Mouse (Mus musculus): Measurements from ENCODE around the gene Defb23. TPM values are rescaled to one million over a fixed set of nuclear protein-coding genes. Genes with fewer than 3 reads are reported as not detected.

Defb23 gene
- polyA plus RNA-seq (2014; fragmentation: Nextera tagmentation; extraction: Ambion mirVana), result not detected in 2 replicates

- H3K4me3 ChIP-seq (ENCODE audit: low read depth, low read length), result no peak within 1 kb of the TSS
Measured at GRCm38 (mm10) chr2:152464570-152465150, at the start of gene Defb23. TSS of gene Defb23 (minus strand) at chr2:152464620.

GRCm38 (mm10) chr2:152511592-152511991, 47.2 kb upstream of the Defb23 start, which contains the start of gene Defb26:
TSS of gene Defb26 (minus strand) at chr2:152511692.
- no peaks in the 10 kb centered on the region for H3K4me1 ChIP-seq (ENCODE audit: control insufficient read depth, insufficient read depth, low read length)
- no peak within 1 kb of the TSS for H3K4me2 ChIP-seq (ENCODE audit: low read depth, low read length)
- no peak within 1 kb of the TSS for H3K9ac ChIP-seq (replicated peaks; ENCODE audit: low read depth, low read length)
- ATAC-seq (ENCODE audit: low read depth), result no peak
- H3K9me3 ChIP-seq (ENCODE audit: control insufficient read depth, low read length), result no peaks in the 10 kb centered on the region
- 61% methylated on average over 1 of the region's 1 CpGs for WGBS
- H3K4me3 ChIP-seq (ENCODE audit: low read depth, low read length), result no peak within 1 kb of the TSS
- H3K27me3 ChIP-seq (ENCODE audit: control insufficient read depth, insufficient read depth, low read length), result no peaks in the 10 kb centered on the region
- no peak within 1 kb of the TSS for H3K27ac ChIP-seq (ENCODE audit: low read depth, low read length)
- no peaks in the 10 kb centered on the region for H3K36me3 ChIP-seq (ENCODE audit: control insufficient read depth, insufficient read depth, low read length)

More at GRCm38 (mm10) chr2:152464570-152465150, at the start of gene Defb23:
- WGBS, result 90% methylated on average over 3 of the region's 3 CpGs
- Histone ChIP-seq H3K4me1 (ENCODE audit: control insufficient read depth, insufficient read depth, low read length) (no peaks in the 10 kb centered on the region), H3K27ac (ENCODE audit: low read depth, low read length) (no peak within 1 kb of the TSS), H3K27me3 (ENCODE audit: control insufficient read depth, insufficient read depth, low read length) (no peaks in the 10 kb centered on the region), H3K9ac (replicated peaks; ENCODE audit: low read depth, low read length) (no peak within 1 kb of the TSS), H3K4me2 (ENCODE audit: low read depth, low read length) (no peak within 1 kb of the TSS), H3K36me3 (ENCODE audit: control insufficient read depth, insufficient read depth, low read length) (no peaks in the 10 kb centered on the region), H3K9me3 (ENCODE audit: control insufficient read depth, low read length) (no peaks in the 10 kb centered on the region)
- no peak for ATAC-seq (ENCODE audit: low read depth)

DNA sequence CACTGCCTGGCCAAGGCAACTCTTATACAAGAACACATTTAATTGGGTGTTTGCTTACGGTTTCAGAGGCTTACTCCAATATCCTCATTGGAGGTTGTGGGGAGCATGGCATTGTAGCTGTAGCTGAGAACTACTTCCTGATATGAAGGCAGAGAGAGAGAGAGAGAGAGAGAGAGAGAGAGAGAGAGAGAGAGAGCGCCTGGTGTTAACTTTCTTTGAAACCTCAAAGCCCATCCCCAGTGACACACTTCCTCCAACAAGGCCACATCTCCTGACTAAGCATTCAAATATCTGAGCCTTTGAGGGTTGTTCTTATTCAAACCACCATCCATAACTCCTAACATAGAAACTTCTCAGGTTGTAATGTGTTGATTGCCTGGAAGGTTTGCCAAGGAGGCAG, 39.5 kb upstream of the Defb23 start:
- Histone ChIP-seq H3K4me3 (ENCODE audit: low read depth, low read length) (no peak overlapping the region), H3K9me3 (ENCODE audit: control insufficient read depth, low read length) (no peaks in the 10 kb centered on the region), H3K36me3 (ENCODE audit: control insufficient read depth, insufficient read depth, low read length) (no peaks in the 10 kb centered on the region), H3K9ac (replicated peaks; ENCODE audit: low read depth, low read length) (no peak overlapping the region), H3K4me2 (ENCODE audit: low read depth, low read length) (no peak overlapping the region), H3K27me3 (ENCODE audit: control insufficient read depth, insufficient read depth, low read length) (no peaks in the 10 kb centered on the region), H3K27ac (ENCODE audit: low read depth, low read length) (no peak overlapping the region), H3K4me1 (ENCODE audit: control insufficient read depth, insufficient read depth, low read length) (no peaks in the 10 kb centered on the region)
- WGBS, result 79% methylated on average over 2 of the region's 2 CpGs
- no peak for ATAC-seq (ENCODE audit: low read depth)

GRCm38 (mm10) chr2:152500863-152501229, 36.4 kb upstream of the Defb23 start:
- Histone ChIP-seq H3K27ac (ENCODE audit: low read depth, low read length) (no peak overlapping the region), H3K9ac (replicated peaks; ENCODE audit: low read depth, low read length) (no peak overlapping the region), H3K4me2 (ENCODE audit: low read depth, low read length) (no peak overlapping the region), H3K4me3 (ENCODE audit: low read depth, low read length) (no peak overlapping the region), H3K9me3 (ENCODE audit: control insufficient read depth, low read length) (no peaks in the 10 kb centered on the region), H3K4me1 (ENCODE audit: control insufficient read depth, insufficient read depth, low read length) (no peaks in the 10 kb centered on the region), H3K27me3 (ENCODE audit: control insufficient read depth, insufficient read depth, low read length) (no peaks in the 10 kb centered on the region), H3K36me3 (ENCODE audit: control insufficient read depth, insufficient read depth, low read length) (no peaks in the 10 kb centered on the region)
- 84% methylated on average over 6 of the region's 6 CpGs for WGBS
- no peak for ATAC-seq (ENCODE audit: low read depth)

- 78% methylated on average over 7 of the region's 7 CpGs for WGBS
- H3K4me2 ChIP-seq (ENCODE audit: low read depth, low read length), result no peak overlapping the region
- H3K27ac ChIP-seq (ENCODE audit: low read depth, low read length), result no peak overlapping the region
Measured at GRCm38 (mm10) chr2:152500204-152500862, 35.9 kb upstream of the Defb23 start.

DNA sequence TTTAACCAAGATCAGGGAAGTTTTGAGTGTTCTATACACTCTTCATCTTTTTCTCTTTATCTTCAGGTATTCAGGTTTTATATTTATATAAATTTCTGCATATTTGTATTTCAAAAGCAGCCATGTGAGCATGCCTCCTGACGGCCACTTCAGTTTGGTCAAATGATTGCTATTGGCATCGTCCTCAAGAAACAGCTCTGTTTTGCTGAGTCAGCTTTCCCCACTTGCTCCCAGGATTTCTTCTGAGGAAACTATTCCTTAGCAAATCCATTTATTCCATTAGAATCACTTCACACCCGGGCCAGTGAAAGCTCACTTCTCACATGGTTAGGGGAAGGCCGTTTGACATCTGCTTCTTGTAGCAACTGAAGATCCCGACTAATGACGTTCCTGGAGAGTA, 33.6 kb upstream of the Defb23 start:
- no peak overlapping the region for H3K27ac ChIP-seq (ENCODE audit: low read depth, low read length)
- H3K4me1 ChIP-seq (ENCODE audit: control insufficient read depth, insufficient read depth, low read length), result no peaks in the 10 kb centered on the region
- H3K36me3 ChIP-seq (ENCODE audit: control insufficient read depth, insufficient read depth, low read length), result no peaks in the 10 kb centered on the region
- H3K9me3 ChIP-seq (ENCODE audit: control insufficient read depth, low read length), result no peaks in the 10 kb centered on the region
- no peak overlapping the region for H3K9ac ChIP-seq (replicated peaks; ENCODE audit: low read depth, low read length)
- H3K27me3 ChIP-seq (ENCODE audit: control insufficient read depth, insufficient read depth, low read length), result no peaks in the 10 kb centered on the region
- ATAC-seq (ENCODE audit: low read depth), result no peak
- WGBS, result 79% methylated on average over 6 of the region's 6 CpGs
- no peak overlapping the region for H3K4me3 ChIP-seq (ENCODE audit: low read depth, low read length)
- H3K4me2 ChIP-seq (ENCODE audit: low read depth, low read length), result no peak overlapping the region

More at GRCm38 (mm10) chr2:152500204-152500862, 35.9 kb upstream of the Defb23 start:
- Histone ChIP-seq H3K36me3 (ENCODE audit: control insufficient read depth, insufficient read depth, low read length) (no peaks in the 10 kb centered on the region), H3K4me1 (ENCODE audit: control insufficient read depth, insufficient read depth, low read length) (no peaks in the 10 kb centered on the region), H3K9me3 (ENCODE audit: control insufficient read depth, low read length) (no peaks in the 10 kb centered on the region), H3K27me3 (ENCODE audit: control insufficient read depth, insufficient read depth, low read length) (no peaks in the 10 kb centered on the region), H3K9ac (replicated peaks; ENCODE audit: low read depth, low read length) (no peak overlapping the region), H3K4me3 (ENCODE audit: low read depth, low read length) (no peak overlapping the region)
- ATAC-seq (ENCODE audit: low read depth), result no peak

- Histone ChIP-seq H3K4me1 (ENCODE audit: control insufficient read depth, insufficient read depth, low read length) (no peaks in the 10 kb centered on the region), H3K27me3 (ENCODE audit: control insufficient read depth, insufficient read depth, low read length) (no peaks in the 10 kb centered on the region), H3K9me3 (ENCODE audit: control insufficient read depth, low read length) (no peaks in the 10 kb centered on the region), H3K27ac (ENCODE audit: low read depth, low read length) (no peak overlapping the region), H3K4me3 (ENCODE audit: low read depth, low read length) (no peak overlapping the region), H3K36me3 (ENCODE audit: control insufficient read depth, insufficient read depth, low read length) (no peaks in the 10 kb centered on the region), H3K4me2 (ENCODE audit: low read depth, low read length) (no peak overlapping the region), H3K9ac (replicated peaks; ENCODE audit: low read depth, low read length) (no peak overlapping the region)
- ATAC-seq (ENCODE audit: low read depth), result no peak
- 81% methylated on average over 6 of the region's 6 CpGs for WGBS
Measured at GRCm38 (mm10) chr2:152493151-152493550, 28.7 kb upstream of the Defb23 start.

DNA sequence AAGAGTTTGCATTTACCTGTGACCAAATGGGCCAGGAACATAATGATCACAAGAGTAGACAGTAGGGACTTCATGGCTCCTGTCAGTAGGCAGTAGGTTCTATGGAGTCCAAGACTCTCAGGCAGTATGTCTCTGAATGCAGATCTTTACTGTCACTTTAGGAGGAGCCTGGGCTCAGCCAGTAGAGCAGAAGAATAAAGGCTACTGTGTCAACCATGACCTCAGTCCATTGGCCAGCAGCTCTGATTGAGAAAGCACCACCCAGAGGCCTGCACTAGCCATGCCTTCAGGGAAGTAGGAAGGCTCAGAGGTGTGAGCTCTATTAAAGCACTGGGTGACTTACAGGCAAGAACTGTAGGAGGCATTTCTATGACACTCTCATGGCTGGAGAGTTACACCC, 25.6 kb upstream of the Defb23 start, which contains the start of gene Defb22:
TSS of gene Defb22 (minus strand) at position 101 of the 400 bp plus-strand sequence.
- Histone ChIP-seq H3K27me3 (ENCODE audit: control insufficient read depth, insufficient read depth, low read length) (no peaks in the 10 kb centered on the region), H3K9me3 (ENCODE audit: control insufficient read depth, low read length) (no peaks in the 10 kb centered on the region), H3K4me1 (ENCODE audit: control insufficient read depth, insufficient read depth, low read length) (no peaks in the 10 kb centered on the region), H3K9ac (replicated peaks; ENCODE audit: low read depth, low read length) (no peak within 1 kb of the TSS), H3K27ac (ENCODE audit: low read depth, low read length) (no peak within 1 kb of the TSS), H3K4me2 (ENCODE audit: low read depth, low read length) (no peak within 1 kb of the TSS), H3K36me3 (ENCODE audit: control insufficient read depth, insufficient read depth, low read length) (no peaks in the 10 kb centered on the region), H3K4me3 (ENCODE audit: low read depth, low read length) (no peak within 1 kb of the TSS)
- ATAC-seq (ENCODE audit: low read depth), result no peak

DNA sequence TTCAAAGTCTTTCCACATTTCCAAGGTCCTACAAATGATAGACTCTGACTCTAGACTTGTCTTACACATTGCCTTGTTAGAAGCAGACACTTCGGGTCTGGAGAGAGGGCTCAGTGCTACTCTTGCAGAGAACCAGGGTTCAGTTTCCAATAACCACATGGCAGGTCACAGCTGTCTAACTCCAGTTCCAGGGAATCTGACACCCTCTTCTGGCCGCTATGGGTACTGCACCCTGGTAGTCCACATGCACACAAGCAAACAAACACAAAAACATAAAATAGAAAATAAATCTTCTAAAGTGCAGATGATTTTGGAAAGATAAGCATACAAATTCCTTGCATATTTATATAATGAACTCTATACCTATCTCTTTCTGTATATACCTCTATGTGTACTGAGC, 22.6 kb upstream of the Defb23 start:
- Histone ChIP-seq H3K9ac (replicated peaks; ENCODE audit: low read depth, low read length) (no peak overlapping the region), H3K9me3 (ENCODE audit: control insufficient read depth, low read length) (no peaks in the 10 kb centered on the region), H3K4me1 (ENCODE audit: control insufficient read depth, insufficient read depth, low read length) (no peaks in the 10 kb centered on the region), H3K27me3 (ENCODE audit: control insufficient read depth, insufficient read depth, low read length) (no peaks in the 10 kb centered on the region), H3K27ac (ENCODE audit: low read depth, low read length) (no peak overlapping the region), H3K36me3 (ENCODE audit: control insufficient read depth, insufficient read depth, low read length) (no peaks in the 10 kb centered on the region), H3K4me2 (ENCODE audit: low read depth, low read length) (no peak overlapping the region), H3K4me3 (ENCODE audit: low read depth, low read length) (no peak overlapping the region)
- WGBS, result 83% methylated on average over 2 of the region's 2 CpGs
- ATAC-seq (ENCODE audit: low read depth), result no peak

Data from neural tube, embryonic 14.5 days (tissue).